Mouse (Mus musculus): ENCODE data around the gene 2810004N23Rik. TPM values are rescaled to one million over a fixed set of nuclear protein-coding genes. Genes with fewer than 3 reads are reported as not detected.
A peak's percentile ranks its signal among the peaks of the same experiment; 100 is the strongest.

Gene 2810004N23Rik
- total and polyA plus RNA-seq, 3 experiments: 54.8 to 68.9 (median 64.0) TPM

- Histone ChIP-seq H3K27me3 (ENCODE audit: control insufficient read depth in 1 of 2, insufficient read depth in 2 of 2, low read length in 2 of 2) (no peaks in the 10 kb centered on the region), H3K4me1 (ENCODE audit: control insufficient read depth in 1 of 2, insufficient read depth in 2 of 2, low read length in 2 of 2) (peaks cover 0 to 6% of the 10 kb centered on the region in 2 experiments; a peak in 1 of 4 replicates), H3K9ac (ENCODE audit: control insufficient read depth, low read depth, low read length, poor library complexity, severe bottlenecking) (no peak overlapping the region), H3K79me2 (ENCODE audit: control insufficient read depth, insufficient read depth, low read length, poor library complexity) (no peaks in the 10 kb centered on the region), H3K36me3 (ENCODE audit: control insufficient read depth in 1 of 2, insufficient read depth in 2 of 2, low read length in 2 of 2) (no peaks in the 10 kb centered on the region), H3K9me3 (replicated peaks; ENCODE audit: insufficient read depth, low read length) (no peaks in the 10 kb centered on the region), H3K27ac (ENCODE audit: control insufficient read depth, low read depth, low read length) (no peak overlapping the region), H3K4me3 (ENCODE audit: control insufficient read depth in 1 of 2, insufficient read depth in 1 of 2, low read depth in 2 of 2, low read length in 2 of 2) (no peak overlapping the region)
- TF ChIP-seq MXI1 (IDR thresholded peaks at IDR 0.05; ENCODE audit: low read depth, low read length) (no peak), ZMIZ1 (IDR thresholded peaks at IDR 0.05; ENCODE audit: low read depth, low read length) (no peak), TAL1 (IDR thresholded peaks at IDR 0.05; ENCODE audit: low read length) (peak; percentile 22; the same call in 1 of the 2 replicates), USF1 (IDR thresholded peaks at IDR 0.05; ENCODE audit: low read depth, low read length) (no peak), EP300 (IDR thresholded peaks at IDR 0.05; ENCODE audit: low read depth in 1 of 2, low read length in 2 of 2) (peak; percentile 52 to 58; a peak in 3 of 4 replicates), TCF12 (IDR thresholded peaks at IDR 0.05; ENCODE audit: low read depth, low read length) (0 out of 2 replicates have a peak, but pooled peaks have one; percentile 11), GATA1 (IDR thresholded peaks at IDR 0.05; ENCODE audit: low read depth, low read length) (peak; percentile 42), RCOR1 (IDR thresholded peaks at IDR 0.05; ENCODE audit: low read depth, low read length) (0 out of 2 replicates have a peak, but pooled peaks have one; percentile 23), ETS1 (IDR thresholded peaks at IDR 0.05; ENCODE audit: low read depth, low read length) (0 out of 2 replicates have a peak, but pooled peaks have one; percentile 8)
- peak; percentile 53 for DNase-seq (ENCODE audit: low read depth, low spot score)
Observed at GRCm38 (mm10) chr8:124795781-124796488, 67.0 kb downstream of the 2810004N23Rik start.

- DNase-seq (ENCODE audit: low read depth, low spot score): no peak
- no peaks in the 10 kb centered on the region for H3K27me3 ChIP-seq (ENCODE audit: control insufficient read depth in 1 of 2, insufficient read depth in 2 of 2, low read length in 2 of 2)
- no peaks in the 10 kb centered on the region for H3K9me3 ChIP-seq (replicated peaks; ENCODE audit: insufficient read depth, low read length)
- H3K36me3 ChIP-seq (ENCODE audit: control insufficient read depth in 1 of 2, insufficient read depth in 2 of 2, low read length in 2 of 2): no peaks in the 10 kb centered on the region
- H3K9ac ChIP-seq (ENCODE audit: control insufficient read depth, low read depth, low read length, poor library complexity, severe bottlenecking): no peak overlapping the region
- no peak for TF ChIP-seq ELF1 (IDR thresholded peaks at IDR 0.05; ENCODE audit: low read depth, low read length)
- no peak for TF ChIP-seq ZMIZ1 (IDR thresholded peaks at IDR 0.05; ENCODE audit: low read depth, low read length)
- TF ChIP-seq POLR2A (IDR thresholded peaks at IDR 0.05; ENCODE audit: control insufficient read depth in 1 of 2, insufficient read depth in 1 of 2, low read depth in 1 of 2, low read length in 2 of 2, poor library complexity in 1 of 2): no peak
- no peak for TF ChIP-seq ZNF384 (IDR thresholded peaks at IDR 0.05; ENCODE audit: low read depth, low read length)
- no peak overlapping the region for H3K27ac ChIP-seq (ENCODE audit: control insufficient read depth, low read depth, low read length)
- no peak overlapping the region for H3K4me3 ChIP-seq (ENCODE audit: control insufficient read depth in 1 of 2, insufficient read depth in 1 of 2, low read depth in 2 of 2, low read length in 2 of 2)
- H3K4me1 ChIP-seq (ENCODE audit: control insufficient read depth in 1 of 2, insufficient read depth in 2 of 2, low read length in 2 of 2): peaks cover 0 to 13% of the 10 kb centered on the region in 2 experiments; a peak in 2 of 4 replicates
- H3K79me2 ChIP-seq (ENCODE audit: control insufficient read depth, insufficient read depth, low read length, poor library complexity): no peaks in the 10 kb centered on the region
Observed at GRCm38 (mm10) chr8:124794486-124794780, 68.5 kb downstream of the 2810004N23Rik start.

Measured in MEL (cell line).